Mouse (Mus musculus): ENCODE measurements around the gene AC170998.1.

The AC170998.1 gene

DNA sequence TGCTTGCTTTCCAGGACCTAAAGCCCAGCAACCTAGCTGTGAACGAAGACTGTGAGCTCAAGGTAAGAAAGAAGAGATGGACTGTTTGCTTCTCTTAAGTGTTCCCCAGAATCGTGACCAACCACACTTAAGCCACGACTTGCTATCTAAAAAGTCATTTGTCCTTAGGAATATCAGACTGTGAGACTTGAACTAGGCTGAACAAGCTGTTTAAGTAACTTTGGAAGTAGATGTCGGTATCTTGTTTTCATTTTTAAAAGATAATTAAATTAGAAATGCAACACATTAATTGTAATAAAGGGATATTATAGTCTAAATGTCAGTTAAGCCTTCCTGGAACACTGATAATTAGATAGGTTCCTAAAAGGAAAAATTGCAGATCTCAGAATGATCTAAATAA is at the start of gene AC170998.1:
Gene AC170998.1, plus strand, starts transcription at position 301 of the 400 bp plus-strand sequence.
- DNase-seq (ENCODE audit: extremely low spot score, low spot score) = no peak

- no peak for DNase-seq (ENCODE audit: extremely low spot score, low spot score)
Observed at GRCm38 (mm10) chr17:28682311-28683084, 43.4 kb upstream of the AC170998.1 start.

DNA sequence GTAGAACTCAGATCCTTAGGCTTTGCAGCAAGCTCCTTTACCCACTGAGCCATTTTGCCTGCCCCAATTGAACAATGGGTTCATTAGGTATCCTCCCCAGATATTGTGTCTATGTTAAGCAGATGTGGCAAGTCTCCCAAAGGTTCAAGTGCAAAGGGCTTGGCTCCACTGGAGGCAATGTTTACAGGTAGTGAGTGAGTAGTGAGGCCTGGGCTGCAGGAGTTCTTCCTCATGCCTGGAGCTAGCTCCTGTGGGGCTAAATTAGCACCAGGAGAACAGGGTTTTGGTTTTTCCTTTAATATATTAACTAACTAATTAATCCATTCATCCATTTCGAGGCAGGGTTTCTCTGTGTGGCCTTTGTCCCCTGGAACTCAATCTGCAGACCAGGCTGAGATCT is 42.3 kb upstream of the AC170998.1 start:
- no peak for DNase-seq (ENCODE audit: extremely low spot score, low spot score)

DNA sequence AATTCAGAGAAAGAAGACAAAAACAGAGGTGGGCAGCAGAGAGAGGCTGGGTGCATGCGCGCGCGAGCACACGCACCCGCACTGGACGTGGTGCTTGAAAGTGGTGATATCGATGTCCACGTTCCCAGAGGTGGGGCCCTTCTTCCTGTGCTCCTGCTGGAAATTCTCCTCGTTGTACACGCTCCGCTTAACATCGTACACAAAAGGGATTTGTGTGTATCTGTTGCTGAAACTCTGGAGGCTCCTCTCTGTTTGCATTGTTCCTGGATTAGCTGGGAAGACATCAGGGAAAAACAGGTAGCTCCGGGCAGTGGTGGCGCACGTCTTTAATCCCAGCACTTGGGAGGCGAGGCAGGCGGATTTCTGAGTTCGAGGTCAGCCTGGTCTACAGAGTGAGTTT is 41.3 kb upstream of the AC170998.1 start:
- no peak for DNase-seq (ENCODE audit: extremely low spot score, low spot score)

DNA sequence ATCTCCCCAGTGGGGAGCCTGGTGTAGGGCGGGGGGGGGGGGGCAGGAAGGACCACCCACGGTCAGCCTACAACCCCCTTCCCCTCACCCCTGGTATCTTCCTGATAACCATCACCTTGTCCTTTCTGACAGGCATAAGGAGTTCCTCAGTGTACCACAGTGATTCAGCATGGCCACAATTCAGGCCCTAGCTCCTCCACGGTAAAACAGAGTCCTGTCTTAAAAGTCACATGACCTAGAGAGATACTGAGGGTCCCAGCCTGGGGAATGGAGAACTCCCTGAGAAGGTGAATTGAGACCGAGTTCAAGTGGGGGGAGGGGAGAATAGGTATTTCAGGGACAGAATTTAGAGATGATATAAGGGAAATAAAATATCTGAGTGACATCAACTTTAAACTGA is 38.5 kb upstream of the AC170998.1 start:
- DNase-seq (ENCODE audit: extremely low spot score, low spot score) = no peak

DNA sequence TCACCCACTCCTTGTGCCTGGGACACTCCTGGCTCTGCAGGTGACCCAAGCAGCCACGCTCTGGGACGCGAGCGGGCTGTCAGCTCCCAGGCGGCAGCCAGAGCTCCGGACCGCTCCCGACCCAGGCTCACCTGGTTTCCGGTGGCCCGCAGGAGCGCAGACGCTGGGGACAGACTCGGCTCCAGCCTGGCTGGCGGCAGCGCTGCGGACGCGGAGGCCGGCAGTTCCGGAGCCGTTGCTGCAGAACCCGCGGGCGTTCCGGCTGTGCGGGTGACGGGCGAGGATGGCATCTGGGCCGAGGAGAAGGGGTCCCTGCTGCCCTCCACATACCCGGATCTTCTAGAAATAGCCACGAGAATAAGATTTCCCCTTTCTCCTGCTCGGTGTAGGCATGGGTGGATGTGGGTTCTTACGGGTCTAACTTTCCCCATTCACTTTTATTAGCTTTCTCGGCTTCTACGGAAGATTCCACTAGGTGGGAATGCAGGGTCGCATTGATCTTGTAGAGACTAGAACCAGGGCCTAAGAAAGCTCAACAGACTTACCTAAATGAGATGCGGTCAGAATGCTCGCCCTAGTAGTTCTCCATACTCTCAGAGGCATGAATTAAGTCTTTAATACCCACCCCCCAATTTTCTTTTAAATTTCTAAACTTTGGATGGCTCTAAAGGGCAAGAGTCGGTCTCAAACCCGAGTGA is 36.1 kb upstream of the AC170998.1 start, which contains the start of gene Slc26a8:
Gene Slc26a8, minus strand, starts transcription at position 648 of the 698 bp plus-strand sequence.
- DNase-seq (ENCODE audit: extremely low spot score, low spot score) = peak; percentile 56

GRCm38 (mm10) chr17:28690776-28691686 is 34.9 kb upstream of the AC170998.1 start, which contains the start of gene Mapk14:
Gene Mapk14, plus strand, starts transcription at chr17:28691329.
- peak; percentile 99 for DNase-seq (ENCODE audit: extremely low spot score, low spot score)

DNA sequence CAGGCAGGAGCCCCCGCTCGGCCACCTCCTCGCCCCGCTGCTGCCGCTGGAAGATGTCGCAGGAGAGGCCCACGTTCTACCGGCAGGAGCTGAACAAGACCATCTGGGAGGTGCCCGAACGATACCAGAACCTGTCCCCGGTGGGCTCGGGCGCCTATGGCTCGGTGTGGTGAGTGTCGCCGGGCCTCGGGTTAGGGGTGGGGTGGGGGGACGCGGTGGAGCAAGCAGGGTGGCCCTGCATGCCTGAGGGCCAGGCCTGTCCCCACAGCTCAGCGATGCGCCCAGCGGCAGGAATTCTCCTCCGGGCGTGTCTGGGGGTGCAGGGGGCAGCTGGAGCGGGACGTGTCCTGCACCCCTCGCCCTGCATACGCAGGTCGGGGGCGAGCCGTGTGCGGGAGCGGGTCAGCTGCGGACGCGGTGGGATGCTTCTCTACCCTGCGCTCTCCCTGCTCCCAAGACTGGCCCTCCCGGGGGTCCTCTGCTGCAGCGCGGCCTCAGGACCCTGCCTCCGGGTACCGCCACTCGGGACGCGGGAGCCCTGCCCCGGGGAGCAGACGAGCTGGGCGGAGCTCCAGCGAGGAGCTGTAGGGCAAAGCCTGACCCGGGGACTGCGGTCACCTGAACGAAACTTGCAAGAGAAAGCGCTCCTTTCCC is 34.1 kb upstream of the AC170998.1 start:
- DNase-seq (ENCODE audit: extremely low spot score, low spot score) = peak; percentile 75

- no peak for DNase-seq (ENCODE audit: extremely low spot score, low spot score)
Observed at GRCm38 (mm10) chr17:28692341-28692710, 33.6 kb upstream of the AC170998.1 start.

GRCm38 (mm10) chr17:28693086-28693485 is 32.8 kb upstream of the AC170998.1 start:
- no peak for DNase-seq (ENCODE audit: extremely low spot score, low spot score)

DNA sequence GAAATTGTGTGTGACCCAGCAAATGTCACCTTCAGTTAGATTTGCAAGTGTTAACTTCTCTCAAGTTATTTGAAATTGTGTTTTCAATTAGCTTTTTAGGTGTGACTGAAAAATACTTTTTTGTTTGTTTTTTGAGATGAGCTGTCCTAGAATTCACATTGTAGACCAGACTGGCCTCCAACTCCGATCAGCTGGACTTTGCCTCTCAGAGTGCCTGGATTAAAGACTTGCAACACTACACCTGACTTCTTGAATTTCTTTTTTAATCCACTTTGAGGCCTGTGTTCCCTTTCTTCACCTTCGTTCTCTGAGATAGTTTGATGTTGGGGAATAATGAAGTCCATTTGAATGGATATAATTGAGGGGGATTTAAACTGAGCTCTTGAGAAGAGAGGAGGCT is 31.8 kb upstream of the AC170998.1 start:
- DNase-seq (ENCODE audit: extremely low spot score, low spot score) = no peak

DNA sequence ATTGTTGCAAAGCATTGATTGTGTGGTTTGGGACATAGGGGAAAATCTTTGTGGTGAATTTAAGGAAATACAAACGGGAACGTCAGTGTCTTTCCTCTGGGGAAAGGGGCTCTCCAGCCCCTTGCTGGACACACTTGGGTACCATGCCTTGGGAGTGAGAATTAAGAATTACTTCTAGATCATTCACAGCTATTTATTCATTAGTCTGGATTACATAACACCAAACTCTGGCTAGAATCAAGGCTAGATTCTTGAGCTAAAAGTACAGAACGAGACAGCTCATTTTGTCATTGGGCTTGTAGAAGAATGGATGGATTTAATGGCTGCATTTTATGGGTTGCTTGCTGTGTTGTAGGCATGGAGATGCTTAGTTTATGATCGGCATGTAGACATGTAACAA is 31.1 kb upstream of the AC170998.1 start:
- no peak for DNase-seq (ENCODE audit: extremely low spot score, low spot score)

DNA sequence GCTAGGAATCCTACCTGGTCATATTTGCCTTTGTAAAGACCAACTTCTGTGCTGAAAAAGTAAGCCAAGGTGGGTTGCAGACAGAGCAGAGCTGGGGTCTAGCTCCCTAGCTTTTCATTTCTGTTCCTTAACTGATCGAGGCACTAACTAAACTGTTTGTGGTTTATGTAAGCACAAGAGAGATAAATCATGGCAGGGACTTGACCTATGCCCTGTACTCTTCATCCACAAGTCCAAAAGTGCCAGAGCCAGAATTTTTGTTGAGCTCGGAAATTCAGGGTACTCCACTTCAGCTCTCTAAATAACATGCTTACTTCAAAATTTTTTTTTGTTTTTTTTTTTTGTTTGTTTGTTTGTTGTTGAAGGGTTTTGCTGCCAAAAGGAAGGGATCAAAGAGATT is 29.2 kb upstream of the AC170998.1 start:
- DNase-seq (ENCODE audit: extremely low spot score, low spot score) = no peak

GRCm38 (mm10) chr17:28697290-28698195 is 28.3 kb upstream of the AC170998.1 start:
- DNase-seq (ENCODE audit: extremely low spot score, low spot score) = no peak

DNA sequence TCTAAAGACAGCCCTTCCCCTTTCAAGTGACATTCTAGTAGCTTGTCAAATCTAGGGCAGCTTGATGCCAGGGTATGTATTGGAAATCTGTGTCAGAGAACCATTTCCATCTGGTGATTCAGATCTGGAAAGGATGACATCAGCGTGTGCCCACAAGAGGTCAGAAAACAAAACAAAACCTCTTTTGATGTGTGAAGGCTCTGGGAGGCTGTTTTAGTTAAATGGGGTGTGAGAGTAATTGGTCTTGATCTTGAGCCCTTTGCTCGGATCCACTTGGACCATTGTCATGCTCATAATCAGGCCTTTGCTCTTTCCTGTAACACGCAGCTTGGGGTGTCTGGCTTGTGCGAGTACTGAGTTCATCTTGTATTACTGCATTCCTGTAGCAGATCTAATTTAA is 27.6 kb upstream of the AC170998.1 start:
- DNase-seq (ENCODE audit: extremely low spot score, low spot score) = no peak

DNA sequence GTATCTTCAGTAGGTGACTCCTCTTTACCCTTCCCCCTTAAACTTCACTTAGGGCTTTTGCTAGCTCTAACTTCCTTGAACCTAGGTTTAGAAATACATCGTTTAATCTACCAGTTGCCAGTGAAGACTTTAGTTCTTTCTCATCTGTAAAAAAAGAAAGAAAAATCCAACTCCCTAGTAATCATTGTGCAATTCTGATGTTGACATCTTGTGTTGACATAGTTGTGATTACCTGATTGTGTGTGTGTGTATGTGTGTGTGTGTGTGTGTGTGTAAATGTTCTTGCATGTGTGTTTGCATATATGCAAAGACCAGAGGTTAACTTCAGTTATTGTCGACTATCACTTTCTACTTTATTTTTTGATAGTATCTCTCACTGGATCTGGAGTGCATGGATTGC is 27.2 kb upstream of the AC170998.1 start:
- DNase-seq (ENCODE audit: extremely low spot score, low spot score) = no peak

DNA sequence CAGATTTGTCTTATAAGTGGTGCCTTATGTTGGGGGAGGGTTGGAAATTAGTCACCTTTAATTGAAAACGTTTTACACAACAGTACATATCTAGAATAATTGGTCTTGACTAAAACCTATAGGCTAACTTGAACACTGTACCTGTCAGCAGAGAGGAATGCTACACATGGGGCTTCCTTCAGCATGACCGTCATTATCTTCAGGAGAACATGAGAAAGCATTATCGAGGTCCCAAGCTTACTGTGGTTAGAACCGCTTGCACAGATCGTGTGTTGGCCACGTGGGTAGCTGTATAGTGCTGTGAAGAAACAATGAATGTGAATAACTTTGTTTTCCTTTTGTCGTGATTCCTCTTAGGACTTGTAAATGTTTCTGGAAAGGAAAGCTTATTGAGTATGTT is 26.1 kb upstream of the AC170998.1 start:
- DNase-seq (ENCODE audit: extremely low spot score, low spot score) = no peak

- DNase-seq (ENCODE audit: extremely low spot score, low spot score) = no peak
Observed at GRCm38 (mm10) chr17:28701171-28701570, 24.7 kb upstream of the AC170998.1 start.

- DNase-seq (ENCODE audit: extremely low spot score, low spot score) = no peak
Observed at GRCm38 (mm10) chr17:28701737-28702136, 24.1 kb upstream of the AC170998.1 start.

DNA sequence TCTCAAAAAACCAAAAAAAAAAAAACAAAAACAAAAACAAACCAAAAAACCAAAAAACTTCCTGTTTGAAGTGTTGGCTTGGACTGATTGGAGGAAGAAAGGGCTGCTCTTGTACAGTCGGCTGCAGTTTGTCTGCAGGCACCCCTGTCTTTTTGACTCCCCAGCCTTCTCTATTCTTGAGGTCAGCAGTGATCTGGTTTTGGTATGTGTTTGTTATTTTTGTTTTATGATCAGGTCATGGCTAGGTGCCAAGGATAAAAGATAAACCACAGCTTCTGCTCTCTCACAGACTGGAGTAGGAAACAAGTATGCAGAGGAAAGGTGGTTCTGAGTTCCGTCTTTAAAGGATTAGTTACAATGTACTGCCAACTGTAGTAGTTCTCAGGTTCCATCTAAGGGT is 23.2 kb upstream of the AC170998.1 start:
- no peak for DNase-seq (ENCODE audit: extremely low spot score, low spot score)

Data from neural tube, embryonic 10.5 days (tissue).